Mouse (Mus musculus) heart, embryonic 15.5 days (tissue): Measurements from ENCODE around the gene Nox4. TPM values are rescaled to one million over a fixed set of nuclear protein-coding genes. Genes with fewer than 3 reads are reported as not detected.

Experiments
- ATAC-seq: fragments of 200-750 bp; cut with Nextera tagmentation; replicated peaks from 2 replicates; pipeline ENCODE4 v1.8.0; 2017; ENCODE audit warnings: low read depth, moderate TSS enrichment; ENCODE audit not compliant: insufficient number of reproducible peaks, insufficient read depth, low FRiP score
- H3K27ac ChIP-seq: fragments of 300-500 bp; sonication (generic); 2 replicates; pipeline ENCODE4 v1.5.1; 2015; ENCODE audit warnings: mild to moderate bottlenecking, inconsistent platforms
- H3K27me3 ChIP-seq: fragments of 300-500 bp; sonication (generic); 2 replicates; pipeline ENCODE4 v1.6.1; 2015; ENCODE audit warnings: inconsistent platforms
- H3K36me3 ChIP-seq: fragments of 300-500 bp; sonication (generic); 2 replicates; pipeline ENCODE4 v1.6.1; 2015; ENCODE audit warnings: mild to moderate bottlenecking, inconsistent platforms
- H3K4me1 ChIP-seq: fragments of 300-500 bp; sonication (generic); replicated peaks from 2 replicates; pipeline ENCODE4 v1.6.1; 2015; ENCODE audit warnings: inconsistent platforms
- H3K4me2 ChIP-seq: fragments of 300-500 bp; sonication (generic); 2 replicates; pipeline ENCODE4 v1.6.1; 2015; ENCODE audit warnings: inconsistent platforms, mild to moderate bottlenecking, moderate library complexity
- H3K4me3 ChIP-seq: fragments of 300-500 bp; sonication (generic); 2 replicates; pipeline ENCODE4 v1.5.1; 2015; ENCODE audit warnings: mild to moderate bottlenecking, inconsistent platforms
- H3K9ac ChIP-seq: fragments of 300-500 bp; sonication (generic); 2 replicates; pipeline ENCODE4 v1.6.1; 2015; ENCODE audit warnings: mild to moderate bottlenecking, inconsistent platforms
- H3K9me3 ChIP-seq: fragments of 300-500 bp; sonication (generic); replicated peaks from 2 replicates; pipeline ENCODE4 v1.6.1; 2016; ENCODE audit warnings: inconsistent platforms
- WGBS: fragments of 180-500 bp; shearing (Covaris S2); methylation state at CpG from one replicate; pipeline ENCODE4 v1.1.7; 2015; ENCODE audit warnings: mixed read lengths; 5-methylcytosine and 5-hydroxymethylcytosine counted together
- polyA plus RNA-seq: library from polyadenylated mRNA; unstranded; fragments of >200 nt; fragmentation: Nextera tagmentation; extraction: Ambion mirVana; gene quantifications from 2 replicates; pipeline ENCODE4 v1.2.1, GENCODE M21; 2015

The Nox4 gene
- polyA plus RNA-seq, 1 experiment from 2014 or later = 2.8 TPM

- H3K27ac ChIP-seq = no peak overlapping the region
- H3K4me1 ChIP-seq = peaks cover 7% of the 10 kb centered on the region
- WGBS = 78% methylated on average over 4 of the region's 4 CpGs
- no peaks in the 10 kb centered on the region for H3K9me3 ChIP-seq
- ATAC-seq = no peak
- H3K4me3 ChIP-seq = no peak overlapping the region
- H3K27me3 ChIP-seq = no peaks in the 10 kb centered on the region
- no peaks in the 10 kb centered on the region for H3K36me3 ChIP-seq
- H3K9ac ChIP-seq = no peak overlapping the region
- H3K4me2 ChIP-seq = no peak overlapping the region
Measured at GRCm38 (mm10) chr7:87252071-87252470, 6.2 kb downstream of the Nox4 start.

- WGBS = 5% methylated on average over 1 of the region's 1 CpGs
- no peak overlapping the region for H3K4me3 ChIP-seq
- H3K27ac ChIP-seq = no peak overlapping the region
- H3K36me3 ChIP-seq = no peaks in the 10 kb centered on the region
- no peak overlapping the region for H3K4me2 ChIP-seq
- ATAC-seq = no peak
- H3K9me3 ChIP-seq = no peaks in the 10 kb centered on the region
- no peaks in the 10 kb centered on the region for H3K4me1 ChIP-seq
- no peak overlapping the region for H3K9ac ChIP-seq
- no peaks in the 10 kb centered on the region for H3K27me3 ChIP-seq
Measured at GRCm38 (mm10) chr7:87277225-87277624, 31.3 kb downstream of the Nox4 start.

GRCm38 (mm10) chr7:87303726-87304315, 57.9 kb downstream of the Nox4 start:
- Histone ChIP-seq H3K36me3 (no peaks in the 10 kb centered on the region), H3K27me3 (no peaks in the 10 kb centered on the region), H3K9me3 (no peaks in the 10 kb centered on the region), H3K27ac (no peak overlapping the region), H3K4me1 (no peaks in the 10 kb centered on the region), H3K4me2 (no peak overlapping the region), H3K4me3 (no peak overlapping the region), H3K9ac (no peak overlapping the region)
- WGBS = 87% methylated on average over 1 of the region's 1 CpGs
- no peak for ATAC-seq

- Histone ChIP-seq H3K36me3 (no peaks in the 10 kb centered on the region), H3K4me2 (no peak overlapping the region), H3K4me1 (no peaks in the 10 kb centered on the region), H3K9me3 (no peaks in the 10 kb centered on the region), H3K4me3 (no peak overlapping the region), H3K9ac (no peak overlapping the region), H3K27ac (no peak overlapping the region), H3K27me3 (no peaks in the 10 kb centered on the region)
- 80% methylated on average over 3 of the region's 3 CpGs for WGBS
- ATAC-seq = no peak
Measured at GRCm38 (mm10) chr7:87321571-87321970, 75.7 kb downstream of the Nox4 start.

GRCm38 (mm10) chr7:87322085-87322484, 76.2 kb downstream of the Nox4 start:
- H3K27me3 ChIP-seq = no peaks in the 10 kb centered on the region
- no peak for ATAC-seq
- H3K4me2 ChIP-seq = no peak overlapping the region
- 78% methylated on average over 1 of the region's 1 CpGs for WGBS
- no peaks in the 10 kb centered on the region for H3K36me3 ChIP-seq
- H3K9me3 ChIP-seq = no peaks in the 10 kb centered on the region
- no peak overlapping the region for H3K27ac ChIP-seq
- no peak overlapping the region for H3K9ac ChIP-seq
- no peak overlapping the region for H3K4me3 ChIP-seq
- H3K4me1 ChIP-seq = no peaks in the 10 kb centered on the region

GRCm38 (mm10) chr7:87330782-87331558, 85.1 kb downstream of the Nox4 start:
- Histone ChIP-seq H3K9ac (no peak overlapping the region), H3K4me3 (no peak overlapping the region), H3K27ac (no peak overlapping the region), H3K4me2 (no peak overlapping the region), H3K36me3 (no peaks in the 10 kb centered on the region), H3K4me1 (no peaks in the 10 kb centered on the region), H3K27me3 (no peaks in the 10 kb centered on the region), H3K9me3 (no peaks in the 10 kb centered on the region)
- no peak for ATAC-seq
- 80% methylated on average over 5 of the region's 5 CpGs for WGBS

GRCm38 (mm10) chr7:87345598-87345997, 99.7 kb downstream of the Nox4 start:
- Histone ChIP-seq H3K4me2 (no peak overlapping the region), H3K9me3 (no peaks in the 10 kb centered on the region), H3K9ac (no peak overlapping the region), H3K27me3 (no peaks in the 10 kb centered on the region), H3K36me3 (no peaks in the 10 kb centered on the region), H3K4me1 (no peaks in the 10 kb centered on the region), H3K27ac (no peak overlapping the region), H3K4me3 (no peak overlapping the region)
- ATAC-seq = no peak
- WGBS = 58% methylated on average over 3 of the region's 3 CpGs

- H3K9me3 ChIP-seq = no peaks in the 10 kb centered on the region
- no peak overlapping the region for H3K9ac ChIP-seq
- no peaks in the 10 kb centered on the region for H3K4me1 ChIP-seq
- no peak overlapping the region for H3K27ac ChIP-seq
- ATAC-seq = no peak
- no peak overlapping the region for H3K4me2 ChIP-seq
- H3K4me3 ChIP-seq = no peak overlapping the region
- no peaks in the 10 kb centered on the region for H3K36me3 ChIP-seq
- 56% methylated on average over 2 of the region's 2 CpGs for WGBS
- no peaks in the 10 kb centered on the region for H3K27me3 ChIP-seq
Measured at GRCm38 (mm10) chr7:87352818-87353217, 106.9 kb downstream of the Nox4 start.

GRCm38 (mm10) chr7:87367834-87368233, 121.9 kb downstream of the Nox4 start:
- no peak for ATAC-seq
- Histone ChIP-seq H3K9me3 (no peaks in the 10 kb centered on the region), H3K4me1 (no peaks in the 10 kb centered on the region), H3K36me3 (no peaks in the 10 kb centered on the region), H3K27me3 (no peaks in the 10 kb centered on the region), H3K27ac (no peak overlapping the region), H3K4me3 (no peak overlapping the region), H3K4me2 (no peak overlapping the region), H3K9ac (no peak overlapping the region)

- ATAC-seq = no peak
- Histone ChIP-seq H3K27ac (no peak overlapping the region), H3K27me3 (no peaks in the 10 kb centered on the region), H3K4me3 (no peak overlapping the region), H3K4me1 (no peaks in the 10 kb centered on the region), H3K36me3 (no peaks in the 10 kb centered on the region), H3K4me2 (no peak overlapping the region), H3K9me3 (no peaks in the 10 kb centered on the region), H3K9ac (no peak overlapping the region)
- WGBS = 67% methylated on average over 1 of the region's 1 CpGs
Measured at GRCm38 (mm10) chr7:87369131-87369530, 123.2 kb downstream of the Nox4 start.

- H3K4me1 ChIP-seq = no peaks in the 10 kb centered on the region
- H3K36me3 ChIP-seq = no peaks in the 10 kb centered on the region
- no peak overlapping the region for H3K27ac ChIP-seq
- H3K4me3 ChIP-seq = no peak overlapping the region
- no peak for ATAC-seq
- no peaks in the 10 kb centered on the region for H3K9me3 ChIP-seq
- WGBS = 68% methylated on average over 2 of the region's 2 CpGs
- no peaks in the 10 kb centered on the region for H3K27me3 ChIP-seq
- no peak overlapping the region for H3K4me2 ChIP-seq
- H3K9ac ChIP-seq = no peak overlapping the region
Measured at GRCm38 (mm10) chr7:87370789-87371188, 124.9 kb downstream of the Nox4 start.

GRCm38 (mm10) chr7:87371316-87371715, 125.4 kb downstream of the Nox4 start:
- Histone ChIP-seq H3K27ac (no peak overlapping the region), H3K9ac (no peak overlapping the region), H3K4me3 (no peak overlapping the region), H3K27me3 (no peaks in the 10 kb centered on the region), H3K4me1 (no peaks in the 10 kb centered on the region), H3K9me3 (no peaks in the 10 kb centered on the region), H3K4me2 (no peak overlapping the region), H3K36me3 (no peaks in the 10 kb centered on the region)
- 89% methylated on average over 2 of the region's 2 CpGs for whole genome bisulfite sequencing
- ATAC-seq = no peak
